Mouse (Mus musculus) spleen, embryonic (tissue): ENCODE results near the gene Dusp2.

Experiments
- CTCF ChIA-PET: fragments of 350-600 bp; sonication (Branson Sonifier 250); formaldehyde crosslinking; loops from one replicate; lab custom pipeline; 2022; lab: Charles Lee

The Dusp2 gene

DNA sequence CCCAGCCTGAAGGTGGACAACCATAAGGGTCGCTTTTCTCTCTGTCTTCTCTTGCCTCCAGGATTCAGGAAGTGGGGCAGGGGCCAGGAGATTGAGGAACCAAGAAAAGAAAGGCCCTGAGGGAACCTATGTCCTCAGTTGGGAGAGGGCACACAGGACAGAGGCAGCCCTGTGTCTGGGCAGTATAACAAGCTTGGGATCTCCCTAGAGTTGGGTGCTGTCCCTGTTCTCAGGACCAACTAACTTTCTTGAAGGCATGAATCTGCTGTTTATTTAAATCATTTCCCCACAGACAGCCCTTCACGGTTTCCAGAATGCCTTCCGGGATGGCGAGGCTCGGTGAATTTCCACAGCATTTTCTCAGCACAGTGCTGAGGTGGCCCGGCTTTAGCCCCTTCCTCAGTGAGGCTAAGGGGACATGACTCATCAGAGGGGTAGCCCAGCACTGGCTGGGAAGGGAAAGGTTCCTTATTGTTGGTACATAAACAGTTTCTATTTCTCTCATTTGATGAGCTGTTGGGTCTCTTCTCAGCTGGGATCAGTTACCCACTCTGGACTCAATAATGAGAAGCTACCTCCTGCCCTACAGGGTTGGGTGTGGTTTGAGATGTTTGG, 13.2 kb upstream of the Dusp2 start:
- CTCF ChIA-PET = no interaction called here

DNA sequence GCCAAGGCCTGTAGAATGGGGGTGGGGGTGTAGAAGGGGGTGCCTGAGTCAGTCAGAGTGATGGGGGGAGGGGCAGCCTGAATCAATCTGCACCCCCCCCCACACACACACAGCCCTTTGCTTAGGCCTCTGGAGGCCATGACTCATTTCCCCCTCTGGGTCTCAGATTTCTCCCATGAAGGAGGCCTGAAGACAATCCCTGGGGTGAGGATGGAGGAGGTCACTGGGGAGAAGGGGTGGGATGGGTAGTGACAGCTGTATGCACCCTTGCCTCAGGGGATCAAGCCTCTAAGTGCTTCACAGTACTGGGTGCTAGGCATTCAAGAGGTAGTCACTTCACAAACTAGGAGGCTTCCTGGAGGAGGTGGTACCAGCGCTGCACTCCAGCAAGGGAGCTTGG, 12.3 kb upstream of the Dusp2 start:
- CTCF ChIA-PET = no interaction called here

DNA sequence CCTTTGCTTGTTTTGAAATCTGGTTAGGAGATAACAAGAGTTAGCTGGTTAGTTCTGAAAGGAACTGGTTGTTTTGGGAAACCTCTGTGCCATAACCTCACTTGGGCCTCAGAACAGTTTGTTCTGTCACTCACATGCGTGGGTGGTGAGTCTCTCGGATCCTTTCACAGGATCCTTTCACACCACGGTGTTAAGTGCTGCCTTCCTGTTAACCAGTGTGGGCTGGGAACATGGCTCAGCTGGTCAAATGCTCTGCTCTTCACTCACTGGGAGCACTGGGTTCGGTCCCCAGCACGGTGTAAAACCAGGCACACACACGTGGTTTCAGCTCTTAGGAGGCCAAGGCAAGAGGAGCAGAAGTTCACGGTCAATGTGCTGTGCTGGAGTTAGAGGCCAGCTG, 11.5 kb upstream of the Dusp2 start:
- CTCF ChIA-PET = interaction anchor here (1.5 kb wide), 1 partner anchor 15 kb away, joined by 3 read pairs; no protein-coding TSS in a partner anchor

DNA sequence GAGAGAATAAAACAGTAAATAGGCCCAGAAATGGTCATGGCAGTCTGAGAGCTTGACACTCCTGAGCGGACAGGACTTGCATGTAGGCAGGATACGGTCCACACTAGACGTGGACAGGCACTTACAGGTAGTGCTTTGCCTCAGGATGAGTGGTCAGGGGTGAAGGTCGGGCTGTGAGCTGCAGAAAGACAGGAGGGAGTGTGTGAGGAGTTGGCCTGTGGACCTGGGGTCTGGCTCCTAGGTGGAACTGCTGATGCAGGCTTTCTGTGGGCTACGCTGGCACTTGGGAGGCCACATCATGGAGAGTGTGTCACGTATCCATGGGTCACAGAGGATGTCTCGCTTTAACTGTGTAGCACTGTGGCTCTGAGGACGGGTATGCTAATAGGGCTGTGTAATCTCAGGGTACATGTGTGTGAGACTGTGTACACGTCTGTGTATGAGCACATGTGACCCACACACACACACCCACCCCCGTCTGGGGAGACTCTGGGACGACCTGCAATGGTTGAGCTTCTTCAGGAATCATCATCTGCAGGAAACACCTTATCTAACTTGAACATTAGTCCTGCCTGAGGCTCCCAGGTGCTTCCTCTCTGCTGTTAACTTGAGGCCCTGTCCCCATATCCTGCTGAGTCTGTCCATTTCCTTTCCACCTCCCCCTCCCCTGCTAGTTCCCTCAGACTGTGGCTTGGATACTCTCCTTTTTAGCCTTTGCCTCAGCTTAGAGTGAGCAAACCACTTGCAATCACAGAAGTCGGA, 7.7 kb upstream of the Dusp2 start:
- CTCF ChIA-PET = no interaction called here

DNA sequence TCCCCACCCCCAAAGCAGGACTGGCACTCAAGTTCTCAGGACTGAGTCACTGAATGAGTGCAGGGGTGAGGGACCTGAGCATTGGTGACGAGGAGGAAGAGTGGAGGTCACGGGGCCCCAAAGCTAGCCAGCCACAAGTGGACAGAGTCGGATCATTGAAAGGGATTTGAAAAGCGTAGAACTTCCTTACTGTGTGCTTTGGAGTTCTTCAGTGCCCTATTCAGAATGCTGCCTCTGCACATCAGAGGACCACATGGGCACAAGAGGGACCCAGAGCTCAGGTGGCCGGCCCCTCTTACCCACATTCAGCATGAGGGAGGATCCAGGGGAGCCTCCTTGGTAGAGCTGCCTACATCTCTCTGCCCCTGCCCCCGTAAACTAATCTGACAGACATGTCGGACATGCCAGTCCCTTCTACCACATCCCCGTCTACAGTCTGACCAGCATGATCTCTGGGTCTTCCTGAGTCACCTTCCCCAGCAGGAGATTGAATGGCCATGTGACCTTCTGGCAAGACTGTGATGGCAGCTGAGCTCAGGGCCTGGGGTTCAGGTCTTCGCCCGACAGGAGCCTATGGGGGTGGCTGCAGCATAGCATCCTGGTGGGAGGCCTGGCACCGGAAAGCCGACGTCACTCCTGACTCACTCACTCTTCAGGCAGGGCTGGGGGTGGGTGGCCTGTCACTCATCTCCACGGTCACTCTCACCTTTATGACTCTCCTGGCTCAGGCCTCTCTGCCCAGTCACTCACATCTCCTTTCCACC, 3.0 kb upstream of the Dusp2 start:
- CTCF ChIA-PET = interaction anchor here (0.6 kb wide), 2 partner anchors 27 to 52 kb away, joined by 13 to 23 read pairs; no protein-coding TSS in a partner anchor

DNA sequence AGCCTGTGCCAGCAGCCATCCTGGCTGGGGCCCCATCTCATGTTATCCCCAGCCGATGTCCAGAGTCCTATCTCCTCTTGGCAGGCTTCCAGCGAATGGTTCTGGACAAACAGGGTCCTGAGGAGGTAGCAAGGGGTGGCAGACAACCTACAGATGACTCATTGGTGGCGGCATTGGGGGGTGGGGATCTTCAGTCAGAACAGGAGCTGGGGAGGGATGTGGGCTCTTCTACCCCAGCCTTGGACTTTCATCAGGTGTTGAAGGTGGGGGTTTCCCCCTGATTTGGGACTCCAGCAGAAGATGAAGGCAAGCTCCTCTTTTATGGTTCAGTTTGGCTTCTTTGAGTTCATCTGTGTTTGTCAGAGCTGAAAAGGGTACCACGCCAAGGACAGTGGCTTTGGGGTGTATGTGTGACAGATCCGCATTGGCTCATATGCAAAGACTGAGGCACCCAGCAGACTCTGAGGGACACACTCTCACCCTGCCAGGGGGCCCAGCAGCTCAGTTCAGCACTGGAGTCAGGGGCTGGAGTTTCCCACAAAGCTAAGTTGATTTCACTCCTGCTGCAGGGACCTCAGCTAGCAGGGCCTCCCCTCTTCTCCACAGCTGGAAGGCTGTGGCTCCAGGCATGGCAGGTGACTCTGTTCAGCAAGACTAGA, 1.9 kb upstream of the Dusp2 start:
- CTCF ChIA-PET = interaction anchor here (0.6 to 1.0 kb wide), 2 partner anchors 20 to 120 kb away, joined by 4 to 6 read pairs; no protein-coding TSS in a partner anchor

DNA sequence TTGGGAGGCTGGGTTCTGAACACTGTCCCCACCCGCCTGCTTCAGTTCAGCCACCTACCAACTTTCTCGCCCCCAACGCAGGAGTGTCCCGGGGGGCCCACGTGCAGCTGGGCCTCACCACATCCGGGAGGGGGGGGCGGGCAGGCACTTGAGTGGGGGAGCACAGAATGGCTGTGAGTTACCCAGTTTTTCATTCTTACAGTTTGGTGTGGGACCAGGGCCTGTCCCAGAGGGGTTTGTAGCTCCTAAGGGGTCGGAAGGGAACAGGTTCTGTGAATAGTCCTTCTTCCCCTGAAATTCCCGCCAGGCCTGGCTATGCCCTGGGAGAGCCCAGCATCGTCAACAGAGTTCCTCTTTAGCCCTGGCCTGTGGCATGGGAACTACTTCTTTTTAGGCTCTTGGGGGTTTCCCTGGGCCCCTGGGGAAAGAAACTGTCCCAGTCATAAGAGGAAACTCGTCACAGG, 849 bp upstream of the Dusp2 start:
- CTCF ChIA-PET = interaction anchor here (0.6 to 1.0 kb wide), 4 partner anchors 21 to 48 kb away, joined by 3 to 5 read pairs (median 4); no protein-coding TSS in a partner anchor

DNA sequence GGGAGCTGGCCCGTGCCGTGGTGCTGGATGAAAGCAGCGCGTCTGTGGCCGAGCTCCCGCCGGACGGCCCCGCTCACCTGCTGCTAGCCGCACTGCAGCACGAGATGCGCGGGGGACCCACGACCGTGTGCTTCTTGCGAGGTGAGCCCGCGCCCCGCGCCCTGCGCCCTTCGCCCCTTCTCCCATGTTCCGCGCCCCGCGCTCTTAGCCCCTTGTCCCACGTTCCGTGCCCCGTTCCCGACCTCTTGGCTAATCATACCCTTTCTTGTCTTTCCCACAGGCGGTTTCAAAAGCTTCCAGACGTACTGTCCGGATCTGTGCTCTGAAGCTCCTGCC, 506 bp downstream of the Dusp2 start:
- CTCF ChIA-PET = interaction anchor here (1.1 to 1.5 kb wide), 2 partner anchors 22 to 28 kb away, joined by 3 to 4 read pairs; no protein-coding TSS in a partner anchor

DNA sequence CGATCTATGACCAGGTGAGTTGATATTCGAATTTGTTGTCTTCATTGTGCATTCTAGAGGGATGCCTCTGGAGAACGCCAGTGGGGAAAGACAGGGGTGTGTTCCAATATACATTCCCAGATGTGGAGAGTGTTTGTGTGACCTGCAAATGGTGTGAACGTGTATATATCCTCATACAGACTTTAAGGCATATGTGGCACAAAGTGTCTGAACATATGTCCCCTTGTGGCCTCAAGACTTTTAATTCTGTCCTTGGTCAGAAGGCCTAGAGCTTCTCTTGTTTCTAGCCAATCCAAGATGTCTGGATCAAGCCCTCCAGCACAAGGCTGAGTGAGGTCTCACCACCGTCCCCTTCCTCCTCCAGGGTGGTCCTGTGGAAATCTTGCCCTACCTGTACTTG, 926 bp downstream of the Dusp2 start:
- CTCF ChIA-PET = interaction anchor here (1.1 to 1.5 kb wide), 2 partner anchors 22 to 28 kb away, joined by 3 to 4 read pairs; no protein-coding TSS in a partner anchor

DNA sequence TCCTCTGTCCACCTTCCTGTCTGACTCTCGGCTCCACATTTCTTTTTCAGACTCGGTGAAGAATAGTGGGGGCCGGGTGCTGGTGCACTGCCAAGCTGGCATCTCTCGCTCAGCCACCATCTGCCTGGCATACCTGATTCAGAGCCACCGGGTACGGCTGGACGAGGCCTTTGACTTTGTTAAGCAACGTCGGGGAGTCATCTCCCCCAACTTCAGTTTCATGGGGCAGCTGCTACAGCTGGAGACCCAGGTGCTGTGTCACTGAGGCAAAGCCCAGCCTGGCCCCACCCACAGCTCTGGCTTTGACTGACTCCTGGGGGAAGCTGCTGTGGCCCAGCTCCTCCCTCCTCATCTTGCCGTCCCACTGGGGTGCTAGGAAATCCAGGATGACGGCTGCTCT, 1.6 kb downstream of the Dusp2 start:
- CTCF ChIA-PET = interaction anchor here (1.5 kb wide), 1 partner anchor 23 kb away, joined by 3 read pairs; no protein-coding TSS in a partner anchor

DNA sequence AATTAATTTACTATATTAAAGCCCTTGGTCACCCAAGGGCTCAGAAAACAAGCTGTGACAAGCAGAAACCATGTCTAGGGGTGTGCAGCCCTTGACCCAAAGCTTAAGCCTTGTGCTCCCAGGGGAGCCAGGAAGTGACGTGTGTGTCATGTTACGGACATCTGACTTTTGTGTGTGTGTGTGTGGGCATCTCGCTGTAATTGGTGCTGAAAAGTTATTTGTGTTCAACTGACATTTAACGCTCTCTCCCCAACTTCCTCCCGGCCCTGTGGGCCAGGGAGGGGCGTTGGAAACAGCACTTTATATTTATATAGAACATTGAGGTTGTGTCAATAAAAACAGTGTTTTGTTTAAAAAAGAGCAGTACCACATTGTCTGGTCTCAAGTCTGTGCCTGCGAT, 2.1 kb downstream of the Dusp2 start:
- CTCF ChIA-PET = interaction anchor here (0.7 to 1.5 kb wide), 2 partner anchors 23 to 748 kb away, joined by 3 read pairs; no protein-coding TSS in a partner anchor

DNA sequence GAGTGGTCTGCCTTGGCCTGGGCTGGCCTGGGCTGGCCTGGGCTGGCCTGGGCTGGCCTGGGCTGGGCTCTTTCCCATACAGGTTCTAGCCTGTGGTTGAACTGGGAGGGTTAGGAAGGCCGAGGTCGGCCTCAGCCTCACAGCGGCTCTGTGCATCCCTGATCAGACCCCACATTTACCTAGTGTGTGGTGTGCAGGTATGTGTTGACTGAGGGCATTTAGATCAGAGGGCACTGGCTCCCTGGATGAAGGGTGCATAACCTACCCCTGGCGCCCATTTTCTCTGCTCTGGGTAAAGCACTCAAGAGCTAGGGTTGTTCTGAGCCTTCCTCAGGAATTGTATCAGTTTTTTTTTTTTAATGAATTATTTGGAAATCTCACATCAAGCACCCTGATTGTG, 2.5 kb downstream of the Dusp2 start, which contains the start of gene Astl:
Gene Astl (plus strand): TSS at position 224 of the 400 bp plus-strand sequence.
- CTCF ChIA-PET = interaction anchor here (0.7 to 0.9 kb wide), 2 partner anchors 24 to 749 kb away, joined by 3 read pairs; no protein-coding TSS in a partner anchor

DNA sequence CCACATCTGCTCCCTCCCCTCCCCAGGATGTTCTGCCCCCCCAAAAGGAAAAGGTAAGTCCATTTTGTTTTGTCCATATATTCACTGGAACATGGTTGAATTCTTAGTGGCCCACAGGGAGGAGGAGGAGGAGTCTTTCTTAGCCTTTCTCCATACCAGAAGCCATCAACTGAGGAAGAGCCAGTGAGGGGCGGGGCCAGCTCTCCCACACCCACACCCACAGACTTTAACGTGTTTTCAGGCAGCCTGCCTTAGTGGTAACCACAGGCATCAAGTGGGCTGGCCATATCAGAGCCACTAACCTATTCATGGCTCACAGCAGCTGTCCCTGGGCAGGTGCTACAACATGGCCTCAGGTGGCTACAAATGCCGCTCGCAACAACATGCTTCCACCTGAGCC, 2.9 kb downstream of the Dusp2 start:
- CTCF ChIA-PET = interaction anchor here (0.7 to 0.9 kb wide), 3 partner anchors 14 to 749 kb away, joined by 3 read pairs; no protein-coding TSS in a partner anchor

DNA sequence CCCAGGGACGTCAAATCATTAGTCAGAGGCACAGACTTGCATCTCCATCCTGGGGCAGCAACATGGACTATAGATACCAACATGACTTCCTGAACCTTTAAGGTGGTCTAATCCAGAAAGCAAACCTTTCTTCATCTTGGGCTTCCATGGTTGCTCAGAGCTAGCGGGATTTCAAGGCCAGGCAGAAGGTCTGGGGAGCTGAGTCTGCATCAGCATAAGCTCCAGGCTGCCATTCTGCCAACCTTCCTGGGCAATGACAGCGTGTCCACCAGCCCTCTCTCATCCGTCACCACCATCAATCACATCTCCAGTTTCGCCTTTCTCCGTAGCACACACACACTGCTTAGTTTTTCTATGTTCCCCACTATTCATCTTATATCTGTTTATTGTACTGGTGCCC, 3.3 kb downstream of the Dusp2 start:
- CTCF ChIA-PET = interaction anchor here (0.9 kb wide), 2 partner anchors 14 to 25 kb away, joined by 3 read pairs; no protein-coding TSS in a partner anchor

DNA sequence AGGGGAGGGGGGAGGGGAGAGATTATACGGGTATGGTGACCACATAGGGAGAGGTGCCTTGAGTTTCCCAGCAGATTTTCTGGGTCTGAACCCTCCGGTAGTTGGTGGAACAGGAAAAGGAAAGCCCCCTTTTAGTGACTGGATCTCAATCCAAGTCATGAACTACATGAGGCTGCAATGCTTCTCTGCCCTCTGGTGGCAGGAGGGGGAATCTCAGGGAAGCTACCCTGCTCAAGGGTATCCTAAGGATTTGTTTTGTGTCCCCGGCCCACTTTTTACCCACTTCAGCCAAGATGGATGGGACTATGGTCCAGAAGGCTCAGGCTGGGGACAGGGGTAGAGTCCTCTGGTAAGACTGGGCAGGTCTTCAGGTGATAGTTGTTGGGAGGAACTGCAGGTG, 5.2 kb downstream of the Dusp2 start:
- CTCF ChIA-PET = interaction anchor here (0.6 to 2.3 kb wide), 5 partner anchors 14 to 78 kb away, joined by 3 to 15 read pairs (median 7); no protein-coding TSS in a partner anchor

DNA sequence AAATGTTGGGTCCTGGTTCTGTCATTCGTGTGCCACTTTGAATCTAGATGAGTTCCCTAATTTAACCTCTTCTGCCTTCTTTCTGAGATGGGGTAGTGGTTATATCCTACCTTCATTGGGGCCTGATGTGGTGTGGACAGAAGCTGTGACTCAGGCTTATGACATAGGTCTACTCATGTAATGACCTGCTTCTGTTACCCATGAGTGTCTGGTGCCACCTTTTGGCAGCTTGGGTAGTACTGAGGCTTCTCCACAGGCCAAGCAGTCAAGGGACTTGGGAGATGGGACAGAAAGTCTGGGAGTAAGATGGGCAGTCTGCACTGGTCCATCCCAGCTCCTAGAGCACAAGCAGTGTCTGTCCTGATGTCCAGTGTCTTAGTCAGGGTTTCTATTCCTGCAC, 10.4 kb downstream of the Dusp2 start:
- CTCF ChIA-PET = interaction anchor here (1.1 kb wide), 1 partner anchor 40 kb away, joined by 4 read pairs; no protein-coding TSS in a partner anchor

DNA sequence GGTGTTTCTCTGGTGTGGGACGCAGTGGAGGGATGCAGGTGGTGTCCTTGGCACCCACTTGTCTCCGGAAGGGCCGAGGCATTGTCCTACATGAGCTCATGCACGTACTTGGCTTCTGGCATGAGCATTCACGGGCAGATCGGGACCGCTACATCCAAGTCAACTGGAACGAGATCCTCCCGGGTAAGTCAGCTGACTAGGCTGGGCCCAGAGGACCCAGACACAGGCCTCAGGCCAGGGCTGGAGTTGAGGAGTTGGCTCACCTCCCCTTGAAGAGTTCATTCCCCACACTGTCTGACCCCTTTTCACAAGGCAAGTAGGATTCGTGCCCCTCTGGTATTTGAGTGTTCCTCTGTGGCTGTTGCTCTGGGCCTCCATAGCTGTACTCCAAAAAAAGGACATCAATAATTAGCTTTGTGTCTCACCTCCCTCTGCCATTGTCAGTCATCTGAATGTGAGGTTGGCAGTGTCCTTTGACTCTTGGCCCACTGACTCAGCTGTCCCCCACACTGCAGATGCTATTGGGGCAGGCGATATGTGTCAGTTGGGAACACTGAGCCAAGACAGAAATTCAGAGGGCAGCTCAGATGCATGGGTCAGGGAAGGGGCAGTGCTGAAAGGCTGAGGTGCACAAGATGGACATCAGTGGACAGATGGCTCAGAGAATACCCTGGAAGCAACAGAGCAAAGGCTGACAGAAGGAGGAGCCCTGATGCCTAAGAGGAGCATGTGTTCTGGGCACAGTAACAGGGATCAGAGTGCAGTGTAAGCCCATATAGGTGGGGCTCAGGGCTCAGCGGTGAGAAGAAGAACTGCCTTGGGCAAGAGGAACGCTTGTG, 11.4 kb downstream of the Dusp2 start:
- CTCF ChIA-PET = interaction anchor here (1.1 kb wide), 1 partner anchor 41 kb away, joined by 4 read pairs; no protein-coding TSS in a partner anchor

DNA sequence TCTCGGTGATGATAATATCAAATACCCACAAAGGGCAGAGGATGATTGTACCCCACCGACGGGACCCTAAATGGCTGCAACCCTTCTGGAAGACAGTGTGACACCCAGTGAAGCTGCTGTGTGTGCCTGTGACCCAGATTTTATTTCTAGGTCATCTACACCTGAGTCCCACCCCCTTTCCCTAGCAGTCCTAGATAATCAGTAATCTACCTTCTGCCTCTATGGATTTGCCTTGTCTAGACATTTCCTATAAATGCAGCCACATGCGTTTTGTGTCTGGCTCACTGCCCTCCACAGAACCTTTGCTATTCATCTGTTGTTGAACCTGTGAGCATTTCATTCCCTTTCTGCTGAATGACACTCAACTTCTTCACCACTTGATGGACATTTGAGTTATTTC, 17.9 kb downstream of the Dusp2 start:
- CTCF ChIA-PET = no interaction called here

DNA sequence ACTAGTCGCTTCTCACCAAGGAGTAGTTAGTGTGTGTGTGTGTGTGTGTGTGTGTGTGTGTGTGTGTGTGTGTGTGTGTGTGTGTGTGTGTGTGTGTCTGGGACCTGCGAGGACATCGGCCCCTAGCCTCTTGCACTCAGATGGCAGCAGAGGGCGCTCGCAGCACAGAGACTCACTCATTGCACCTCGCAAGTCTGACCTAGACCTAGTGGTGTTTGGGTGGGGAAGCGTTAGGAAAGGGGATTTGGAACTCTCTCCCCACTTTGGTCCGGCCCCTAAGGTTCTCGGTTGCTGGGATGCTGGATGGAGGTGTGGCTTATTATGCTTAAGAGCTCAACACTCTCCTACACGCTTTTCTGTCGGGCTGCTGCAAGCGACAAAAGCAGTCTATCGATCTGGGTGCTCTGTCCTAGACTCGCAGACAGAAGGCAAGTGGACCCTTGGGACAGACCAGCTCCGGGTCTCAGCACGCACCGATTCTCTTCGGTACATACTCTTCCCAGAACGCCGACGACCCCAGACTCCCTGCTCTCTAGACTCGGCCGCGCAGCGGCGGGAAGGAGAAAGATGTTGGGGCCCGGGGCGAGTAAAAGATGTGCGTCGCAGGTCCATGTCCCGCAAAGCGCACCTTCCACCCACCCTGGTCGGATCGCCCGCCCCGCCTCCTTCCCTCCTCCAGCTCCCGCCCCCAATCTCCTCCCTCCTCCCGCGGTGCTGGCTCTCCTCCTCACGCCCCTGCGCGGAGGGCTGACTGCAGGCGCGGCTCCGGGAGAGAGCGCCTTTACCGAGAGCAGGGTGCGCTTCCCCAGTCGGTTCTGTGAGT, 26.7 kb downstream of the Dusp2 start, which contains the start of gene Adra2b:
Gene Adra2b (plus strand): TSS at position 750 of the 823 bp plus-strand sequence.
- CTCF ChIA-PET = interaction anchor here (0.6 kb wide), 1 partner anchor 140 kb away, joined by 7 read pairs; no protein-coding TSS in a partner anchor
